Mouse (Mus musculus) hindbrain, embryonic 16.5 days (tissue): ENCODE data around the gene Avpr1a. TPM values are rescaled to one million over a fixed set of nuclear protein-coding genes. Genes with fewer than 3 reads are reported as not detected.

ENCODE experiments used
- ATAC-seq: fragments of 200-750 bp; cut with Nextera tagmentation; 2 replicates; pipeline ENCODE4 v1.8.0; 2017; ENCODE audit warnings: moderate TSS enrichment, moderate library complexity
- H3K27ac ChIP-seq: fragments of 300-500 bp; sonication (generic); 2 replicates; pipeline ENCODE4 v1.5.1; 2014; ENCODE audit warnings: low read depth, mild to moderate bottlenecking, control low read depth, low read length, moderate library complexity
- H3K27me3 ChIP-seq: fragments of 300-500 bp; sonication (generic); replicated peaks from 2 replicates; pipeline ENCODE4 v1.6.1; 2014; ENCODE audit warnings: low read length; ENCODE audit not compliant: control insufficient read depth, insufficient read depth
- H3K36me3 ChIP-seq: fragments of 300-500 bp; sonication (generic); 2 replicates; pipeline ENCODE4 v1.6.1; 2014; ENCODE audit warnings: mild to moderate bottlenecking, low read length, moderate library complexity, mixed read lengths; ENCODE audit not compliant: control insufficient read depth, insufficient read depth
- H3K4me1 ChIP-seq: fragments of 300-500 bp; sonication (generic); 2 replicates; pipeline ENCODE4 v1.6.1; 2014; ENCODE audit warnings: low read depth, low read length; ENCODE audit not compliant: control insufficient read depth, insufficient read depth
- H3K4me2 ChIP-seq: fragments of 300-500 bp; sonication (generic); 2 replicates; pipeline ENCODE4 v1.6.1; 2014; ENCODE audit warnings: mild to moderate bottlenecking, low read length, control low read depth, moderate library complexity
- H3K4me3 ChIP-seq: fragments of 300-500 bp; sonication (generic); 2 replicates; pipeline ENCODE4 v1.5.1; 2014; ENCODE audit warnings: mild to moderate bottlenecking, low read length, control low read depth, moderate library complexity
- H3K9ac ChIP-seq: fragments of 300-500 bp; sonication (generic); 2 replicates; pipeline ENCODE4 v1.6.1; 2014; ENCODE audit warnings: low read depth, mild to moderate bottlenecking, control low read depth, low read length, moderate library complexity
- H3K9me3 ChIP-seq: fragments of 300-500 bp; sonication (generic); 2 replicates; pipeline ENCODE4 v1.6.1; 2014; ENCODE audit warnings: mild to moderate bottlenecking, low read length, moderate library complexity; ENCODE audit not compliant: control insufficient read depth
- WGBS: fragments of 180-500 bp; shearing (Covaris S2); extraction: QIAGEN DNeasy Blood & Tissue Kit; methylation state at CpG from one replicate; pipeline ENCODE4 v1.1.7; 2014; 5-methylcytosine and 5-hydroxymethylcytosine counted together
- polyA plus RNA-seq: library from polyadenylated mRNA; unstranded; fragments of >200 nt; fragmentation: Nextera tagmentation; extraction: Ambion mirVana; gene quantifications from 2 replicates; pipeline ENCODE4 v1.2.1, GENCODE M21; 2015

The Avpr1a gene
- polyA plus RNA-seq, 1 experiment from 2014 or later: 4.2 TPM

GRCm38 (mm10) chr10:122453466-122453865 is 5.2 kb downstream of the Avpr1a start:
- no peak overlapping the region for H3K9ac ChIP-seq
- peaks cover 6% of the 10 kb centered on the region for H3K4me1 ChIP-seq
- 79% methylated on average over 3 of the region's 3 CpGs for WGBS
- peaks cover 12% of the 10 kb centered on the region for H3K27me3 ChIP-seq
- no peaks in the 10 kb centered on the region for H3K36me3 ChIP-seq
- H3K27ac ChIP-seq: no peak overlapping the region
- no peak for ATAC-seq
- H3K4me3 ChIP-seq: no peak overlapping the region
- H3K4me2 ChIP-seq: no peak overlapping the region
- no peaks in the 10 kb centered on the region for H3K9me3 ChIP-seq

- ATAC-seq: no peak
- Histone ChIP-seq H3K9me3 (no peaks in the 10 kb centered on the region), H3K36me3 (no peaks in the 10 kb centered on the region), H3K4me2 (no peak overlapping the region), H3K27me3 (peaks cover 2% of the 10 kb centered on the region; the same call in 1 of the 2 replicates), H3K4me3 (no peak overlapping the region), H3K4me1 (no peaks in the 10 kb centered on the region), H3K9ac (no peak overlapping the region), H3K27ac (no peak overlapping the region)
- 90% methylated on average over 11 of the region's 11 CpGs for WGBS
Measured at GRCm38 (mm10) chr10:122455793-122456192, 7.5 kb downstream of the Avpr1a start.

DNA sequence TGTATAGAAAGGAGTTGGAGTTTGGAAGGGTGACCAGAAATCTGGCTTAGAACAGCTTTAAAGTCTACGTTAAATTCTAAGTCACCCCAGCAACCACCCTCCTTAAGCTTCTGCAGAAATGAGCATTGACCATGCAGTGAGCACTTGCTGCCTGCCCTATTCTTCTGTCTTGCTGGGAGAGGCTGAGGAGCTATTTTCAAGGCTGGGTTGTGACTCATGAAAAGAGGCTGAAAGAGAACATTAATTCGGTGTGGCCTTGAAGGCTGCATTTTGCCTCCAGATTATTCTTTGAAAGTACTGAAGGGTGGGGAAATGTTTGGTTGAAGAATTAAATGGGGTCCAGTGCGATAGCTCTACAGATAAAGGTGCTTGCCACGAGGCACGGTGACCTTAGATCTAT is 28.5 kb downstream of the Avpr1a start:
- H3K27ac ChIP-seq: no peak overlapping the region
- H3K4me3 ChIP-seq: no peak overlapping the region
- H3K27me3 ChIP-seq: no peaks in the 10 kb centered on the region
- H3K9ac ChIP-seq: no peak overlapping the region
- ATAC-seq: no peak
- 90% methylated on average over 5 of the region's 5 CpGs for WGBS
- H3K36me3 ChIP-seq: no peaks in the 10 kb centered on the region
- no peak overlapping the region for H3K4me2 ChIP-seq
- no peaks in the 10 kb centered on the region for H3K9me3 ChIP-seq
- H3K4me1 ChIP-seq: no peaks in the 10 kb centered on the region

GRCm38 (mm10) chr10:122498551-122498950 is 50.3 kb downstream of the Avpr1a start:
- no peak overlapping the region for H3K4me2 ChIP-seq
- 52% methylated on average over 2 of the region's 2 CpGs for WGBS
- H3K36me3 ChIP-seq: no peaks in the 10 kb centered on the region
- H3K4me3 ChIP-seq: no peak overlapping the region
- H3K4me1 ChIP-seq: no peaks in the 10 kb centered on the region
- H3K9me3 ChIP-seq: no peaks in the 10 kb centered on the region
- no peak for ATAC-seq
- H3K27ac ChIP-seq: no peak overlapping the region
- H3K9ac ChIP-seq: no peak overlapping the region
- H3K27me3 ChIP-seq: no peaks in the 10 kb centered on the region

GRCm38 (mm10) chr10:122499306-122499705 is 51.0 kb downstream of the Avpr1a start:
- H3K9me3 ChIP-seq: no peaks in the 10 kb centered on the region
- no peaks in the 10 kb centered on the region for H3K36me3 ChIP-seq
- no peak overlapping the region for H3K9ac ChIP-seq
- H3K4me3 ChIP-seq: no peak overlapping the region
- no peaks in the 10 kb centered on the region for H3K4me1 ChIP-seq
- no peaks in the 10 kb centered on the region for H3K27me3 ChIP-seq
- no peak overlapping the region for H3K27ac ChIP-seq
- ATAC-seq: no peak
- no peak overlapping the region for H3K4me2 ChIP-seq
- 29% methylated on average over 6 of the region's 6 CpGs for WGBS

Other genes starting within 250 kb of the Avpr1a start
- 31.4 and 33.5 TPM in 2 replicates for gene Ppm1h, start 230.3 kb downstream of the Avpr1a start, polyA plus RNA-seq